Mouse (Mus musculus) midbrain, embryonic 15.5 days (tissue): ENCODE data around the gene Gm44. TPM values are rescaled to one million over a fixed set of nuclear protein-coding genes. Genes with fewer than 3 reads are reported as not detected.
"Not testable (repeated sequence)": the region's sequence is repeated elsewhere in the genome, so short reads cannot be mapped to it uniquely, and the experiment has no call there.

ENCODE experiments used
- ATAC-seq: fragments of 200-750 bp; cut with Nextera tagmentation; replicated peaks from 2 replicates; pipeline ENCODE4 v1.8.0; 2017; ENCODE audit warnings: moderate TSS enrichment
- H3K27ac ChIP-seq: fragments of 300-500 bp; sonication (generic); 2 replicates; pipeline ENCODE4 v1.5.1; 2015; ENCODE audit warnings: mild to moderate bottlenecking, inconsistent platforms
- H3K27me3 ChIP-seq: fragments of 300-500 bp; sonication (generic); replicated peaks from 2 replicates; pipeline ENCODE4 v1.6.1; 2015; ENCODE audit warnings: inconsistent platforms
- H3K36me3 ChIP-seq: fragments of 300-500 bp; sonication (generic); replicated peaks from 2 replicates; pipeline ENCODE4 v1.6.1; 2015; ENCODE audit warnings: inconsistent platforms
- H3K4me1 ChIP-seq: fragments of 300-500 bp; sonication (generic); 2 replicates; pipeline ENCODE4 v1.6.1; 2015; ENCODE audit warnings: inconsistent platforms
- H3K4me2 ChIP-seq: fragments of 300-500 bp; sonication (generic); 2 replicates; pipeline ENCODE4 v1.6.1; 2015; ENCODE audit warnings: inconsistent platforms, mild to moderate bottlenecking, moderate library complexity
- H3K4me3 ChIP-seq: fragments of 300-500 bp; sonication (generic); 2 replicates; pipeline ENCODE4 v1.5.1; 2015; ENCODE audit warnings: mild to moderate bottlenecking, inconsistent platforms
- H3K9ac ChIP-seq: fragments of 300-500 bp; sonication (generic); 2 replicates; pipeline ENCODE4 v1.6.1; 2015; ENCODE audit warnings: mild to moderate bottlenecking, inconsistent platforms
- H3K9me3 ChIP-seq: fragments of 300-500 bp; sonication (generic); 2 replicates; pipeline ENCODE4 v1.6.1; 2016; ENCODE audit warnings: inconsistent platforms
- WGBS: fragments of 180-500 bp; shearing (Covaris S2); methylation state at CpG from one replicate; pipeline ENCODE4 v1.1.7; 2015; ENCODE audit warnings: mixed read lengths; 5-methylcytosine and 5-hydroxymethylcytosine counted together
- polyA plus RNA-seq: library from polyadenylated mRNA; unstranded; fragments of >200 nt; fragmentation: Nextera tagmentation; extraction: Ambion mirVana; gene quantifications from 2 replicates; pipeline ENCODE4 v1.2.1, GENCODE M21; 2015

The Gm44 gene
- polyA plus RNA-seq: not detected in 2 replicates

DNA sequence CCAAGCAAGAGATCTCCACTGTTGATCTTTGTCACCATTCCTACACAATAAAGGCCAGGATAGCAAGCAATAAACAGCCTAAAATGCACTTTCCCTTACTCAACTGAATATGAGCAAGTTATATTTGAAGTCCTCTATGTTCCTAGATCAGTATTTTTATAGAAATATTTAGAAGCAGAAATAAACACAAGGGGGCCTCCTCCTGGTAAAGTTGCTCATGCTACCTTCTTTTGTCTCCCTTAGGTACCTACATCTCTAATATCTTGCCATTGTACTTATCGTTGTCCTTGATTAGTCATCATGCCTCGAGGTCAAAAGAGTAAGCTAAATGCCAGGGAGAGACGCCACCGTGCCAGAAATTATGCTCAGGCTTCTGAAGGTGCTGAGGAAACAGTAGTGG, at the start of gene Gm44:
Gene Gm44 (plus strand): TSS at position 301 of the 400 bp plus-strand sequence.
- no peak within 1 kb of the TSS for H3K4me2 ChIP-seq
- no peak within 1 kb of the TSS for H3K9ac ChIP-seq
- H3K4me1 ChIP-seq: no peaks in the 10 kb centered on the region
- H3K36me3 ChIP-seq: no peaks in the 10 kb centered on the region
- WGBS: 82% methylated on average over 4 of the region's 4 CpGs
- no peak within 1 kb of the TSS for H3K27ac ChIP-seq
- no peaks in the 10 kb centered on the region for H3K9me3 ChIP-seq
- no peak for ATAC-seq
- H3K4me3 ChIP-seq: no peak within 1 kb of the TSS
- no peaks in the 10 kb centered on the region for H3K27me3 ChIP-seq

DNA sequence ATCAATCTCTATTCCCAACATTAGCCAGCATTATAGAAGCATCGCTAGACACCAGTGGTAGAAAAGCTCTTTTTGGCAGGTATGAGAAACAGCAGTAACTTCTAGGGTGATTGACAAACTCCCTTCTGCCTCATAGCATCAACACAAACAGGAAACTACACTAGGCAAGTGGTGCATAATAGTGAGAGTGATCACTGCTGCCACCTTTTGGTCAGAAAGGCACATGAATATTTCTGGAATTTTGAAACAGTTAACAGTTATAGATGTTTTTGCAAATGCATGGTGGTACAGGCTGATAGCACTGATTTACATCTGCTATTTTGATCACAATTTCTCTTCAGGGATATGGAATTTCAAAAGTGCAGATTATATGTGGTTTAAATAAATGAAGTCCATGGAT, 36.0 kb downstream of the Gm44 start:
- WGBS: 68% methylated on average over 1 of the region's 1 CpGs
- no peak overlapping the region for H3K9ac ChIP-seq
- no peak overlapping the region for H3K27ac ChIP-seq
- no peak for ATAC-seq
- no peak overlapping the region for H3K4me3 ChIP-seq
- no peaks in the 10 kb centered on the region for H3K27me3 ChIP-seq
- H3K9me3 ChIP-seq: no peaks in the 10 kb centered on the region
- H3K4me2 ChIP-seq: no peak overlapping the region
- no peaks in the 10 kb centered on the region for H3K36me3 ChIP-seq
- no peaks in the 10 kb centered on the region for H3K4me1 ChIP-seq

DNA sequence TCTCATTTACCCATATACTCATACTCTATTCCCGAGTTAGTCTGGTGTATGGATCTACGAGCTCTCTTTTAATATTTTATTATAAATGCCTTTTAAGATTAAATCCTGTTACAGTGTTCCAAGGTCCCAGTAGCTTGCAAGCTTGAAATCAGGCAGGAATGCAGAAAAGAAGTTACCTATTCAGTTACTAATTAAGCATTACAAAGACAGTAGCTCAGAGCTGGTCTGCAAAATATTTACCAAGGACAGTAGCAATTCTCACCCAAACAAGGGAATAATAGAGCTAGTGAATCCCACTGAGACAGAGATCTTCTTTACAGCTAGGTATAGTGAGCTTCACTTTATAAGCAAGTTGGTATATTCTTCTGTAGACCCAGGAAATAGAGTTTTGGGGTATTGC, 46.3 kb downstream of the Gm44 start:
- 62% methylated on average over 2 of the region's 2 CpGs for WGBS
- not testable (repeated sequence) for ATAC-seq, H3K36me3 ChIP-seq, H3K4me2 ChIP-seq, H3K9ac ChIP-seq, H3K27me3 ChIP-seq, H3K9me3 ChIP-seq, H3K27ac ChIP-seq, H3K4me1 ChIP-seq, H3K4me3 ChIP-seq
